Mouse (Mus musculus): ENCODE results near the gene Tnfrsf21.

Gene Tnfrsf21

GRCm38 (mm10) chr17:43016371-43017331 is at the start of gene Tnfrsf21:
TSS of gene Tnfrsf21 (plus strand) at chr17:43016555.
- DNase-seq: peak; percentile 94

- DNase-seq: no peak
Observed at GRCm38 (mm10) chr17:42968174-42968573, 48.2 kb upstream of the Tnfrsf21 start.

- no peak for DNase-seq
Observed at GRCm38 (mm10) chr17:42975312-42975996, 40.9 kb upstream of the Tnfrsf21 start.

- DNase-seq: no peak
Observed at GRCm38 (mm10) chr17:42977766-42978165, 38.6 kb upstream of the Tnfrsf21 start.

- no peak for DNase-seq
Observed at GRCm38 (mm10) chr17:42978345-42978744, 38.0 kb upstream of the Tnfrsf21 start.

GRCm38 (mm10) chr17:42981806-42982205 is 34.5 kb upstream of the Tnfrsf21 start:
- DNase-seq: no peak

GRCm38 (mm10) chr17:42982568-42982967 is 33.8 kb upstream of the Tnfrsf21 start:
- DNase-seq: no peak

GRCm38 (mm10) chr17:42985837-42986589 is 30.3 kb upstream of the Tnfrsf21 start:
- DNase-seq: peak; percentile 32

GRCm38 (mm10) chr17:42987692-42988091 is 28.7 kb upstream of the Tnfrsf21 start:
- DNase-seq: peak; percentile 44

- DNase-seq: no peak
Observed at GRCm38 (mm10) chr17:42989981-42990380, 26.4 kb upstream of the Tnfrsf21 start.

GRCm38 (mm10) chr17:42991112-42991511 is 25.2 kb upstream of the Tnfrsf21 start:
- DNase-seq: peak; percentile 54

GRCm38 (mm10) chr17:42999446-42999977 is 16.8 kb upstream of the Tnfrsf21 start:
- DNase-seq: no peak

GRCm38 (mm10) chr17:43000598-43000997 is 15.8 kb upstream of the Tnfrsf21 start:
- no peak for DNase-seq

GRCm38 (mm10) chr17:43012718-43013117 is 3.6 kb upstream of the Tnfrsf21 start:
- peak; percentile 60 for DNase-seq

- peak; percentile 50 for DNase-seq
Observed at GRCm38 (mm10) chr17:43017341-43018052, 1.1 kb downstream of the Tnfrsf21 start.

GRCm38 (mm10) chr17:43018071-43018470 is 1.7 kb downstream of the Tnfrsf21 start:
- no peak for DNase-seq

GRCm38 (mm10) chr17:43019660-43020059 is 3.3 kb downstream of the Tnfrsf21 start:
- DNase-seq: no peak

- no peak for DNase-seq
Observed at GRCm38 (mm10) chr17:43021017-43021416, 4.7 kb downstream of the Tnfrsf21 start.

GRCm38 (mm10) chr17:43022056-43022455 is 5.7 kb downstream of the Tnfrsf21 start:
- no peak for DNase-seq

- DNase-seq: peak; percentile 40
Observed at GRCm38 (mm10) chr17:43023637-43024217, 7.4 kb downstream of the Tnfrsf21 start.

- no peak for DNase-seq
Observed at GRCm38 (mm10) chr17:43024531-43024930, 8.2 kb downstream of the Tnfrsf21 start.

GRCm38 (mm10) chr17:43025048-43025447 is 8.7 kb downstream of the Tnfrsf21 start:
- DNase-seq: no peak

Measured in kidney, adult 18-20 months (tissue).